Mouse (Mus musculus) hematopoietic stem cell, adult 5-6 weeks (primary cell): ENCODE measurements around the gene Tpm1. TPM values are rescaled to one million over a fixed set of nuclear protein-coding genes. Genes with fewer than 3 reads are reported as not detected.

Experiments
- ATAC-seq, 2 experiments: fragments of 125-278 bp in 1 of 2; replicated peaks in 1 of 2; 2 replicates each; pipeline ENCODE4 v1.8.0; 2016 to 2017; ENCODE audit warnings: inconsistent platforms in 2 of 2, mild to moderate bottlenecking in 2 of 2, moderate number of reproducible peaks in 2 of 2, low read depth in 1 of 2, moderate TSS enrichment in 1 of 2; ENCODE audit not compliant: low FRiP score in 2 of 2, poor library complexity in 2 of 2, severe bottlenecking in 2 of 2, insufficient read depth in 1 of 2, low TSS enrichment in 1 of 2
- total RNA-seq: library from RNA; stranded (forward); fragments of 172-1452, 232-1000 nt; gene quantifications from 2 replicates; pipeline ENCODE4 v1.2.3, GENCODE M21; 2017

Gene Tpm1
- total RNA-seq, 1 experiment from 2014 or later = 91.2 TPM

DNA sequence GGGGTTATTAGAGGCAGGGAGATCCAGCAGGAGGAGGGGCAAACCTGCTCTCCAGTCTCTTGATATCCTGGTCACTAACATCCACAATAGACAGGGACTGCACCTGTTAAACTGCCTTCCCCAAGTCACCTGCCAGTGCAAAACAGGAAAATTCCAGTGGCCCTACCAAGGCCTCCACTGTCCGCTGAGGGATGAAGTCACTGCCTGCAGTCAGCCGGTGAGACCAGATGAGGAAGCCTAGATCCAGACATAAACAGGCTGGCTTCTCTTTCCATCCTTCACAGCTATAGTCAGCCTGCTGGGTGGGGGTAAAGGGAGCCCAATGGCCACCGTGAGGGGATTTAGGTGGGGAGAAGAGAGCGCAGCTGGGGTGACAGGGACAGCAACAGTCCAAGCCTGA lies 45.5 kb downstream of the Tpm1 start:
- ATAC-seq = no peak

DNA sequence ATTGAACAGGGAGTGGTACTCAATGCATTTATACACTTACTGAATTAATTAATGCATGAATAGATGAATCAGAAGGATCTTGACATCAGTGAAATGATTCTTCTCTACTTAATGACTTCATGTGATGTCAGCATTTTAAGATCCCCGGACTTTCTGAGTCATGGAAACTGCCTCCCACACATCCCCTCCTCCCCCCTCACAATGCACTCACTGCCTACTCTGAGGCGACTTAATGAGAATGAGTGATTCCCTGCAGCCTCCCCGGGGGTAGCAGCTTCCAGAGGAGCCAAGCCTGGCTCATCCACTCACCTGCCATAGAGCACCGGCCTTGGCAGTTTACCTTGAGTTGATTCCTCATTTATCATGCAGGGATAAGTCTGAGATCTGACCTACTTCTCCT lies 46.0 kb downstream of the Tpm1 start:
- no peak for ATAC-seq

DNA sequence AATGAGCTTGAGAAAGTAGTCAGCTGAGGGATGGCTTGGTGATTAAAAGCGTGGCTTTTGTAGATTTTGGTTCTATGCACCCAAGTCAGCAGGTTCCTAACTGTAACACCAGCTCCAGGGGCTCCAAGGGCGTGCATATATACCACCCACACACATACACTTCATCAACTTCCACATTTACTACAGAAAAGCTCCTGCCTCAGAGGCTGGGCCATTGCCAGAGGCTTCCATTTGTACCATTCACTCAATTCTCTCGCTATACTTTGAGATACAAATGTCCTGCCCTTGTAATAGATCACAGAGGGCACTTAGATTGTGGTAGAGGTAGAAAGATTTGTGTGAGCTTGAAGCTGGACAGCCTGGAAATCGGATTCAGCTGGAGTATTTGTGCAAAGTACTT lies 47.7 kb downstream of the Tpm1 start:
- ATAC-seq = no peak

DNA sequence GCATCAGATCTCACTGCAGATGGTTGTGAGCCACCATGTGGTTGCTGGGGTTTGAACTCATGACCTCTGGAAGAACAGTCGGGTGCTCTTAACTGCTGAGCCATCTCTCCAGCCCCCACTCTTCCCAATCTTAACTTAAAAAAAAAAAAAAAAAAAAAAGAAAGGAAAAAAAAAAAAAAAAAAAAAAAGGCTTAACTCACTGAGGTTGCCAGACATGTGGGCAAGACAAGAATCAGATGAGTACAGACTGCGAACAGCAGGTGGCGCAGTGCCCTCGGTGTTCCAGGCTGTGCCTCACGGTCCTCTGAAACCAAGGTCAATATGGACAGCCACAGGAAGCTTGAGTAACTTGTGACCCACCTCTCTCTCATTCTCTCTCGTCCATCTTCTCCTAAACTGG lies 48.2 kb downstream of the Tpm1 start:
- ATAC-seq = peak; percentile 78 to 93

DNA sequence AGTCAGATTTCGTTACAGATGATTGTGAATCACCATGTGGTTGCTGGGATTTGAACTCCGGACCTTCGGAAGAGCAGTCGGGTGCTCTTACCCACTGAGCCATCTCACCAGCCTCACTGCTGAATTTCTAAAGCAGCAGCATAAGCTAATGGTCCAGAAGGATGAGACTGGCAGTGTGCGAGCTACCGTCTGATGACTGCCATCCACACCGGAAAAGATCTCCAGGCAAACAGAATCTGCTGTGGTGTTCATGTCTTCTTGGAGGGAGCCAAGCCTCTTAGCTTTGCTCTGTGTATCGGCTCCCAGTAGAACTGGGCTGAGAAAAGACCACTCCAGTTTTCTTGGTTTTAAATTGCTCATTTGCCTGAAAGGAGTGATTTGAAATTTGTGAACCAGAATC lies 49.5 kb downstream of the Tpm1 start:
- no peak for ATAC-seq

DNA sequence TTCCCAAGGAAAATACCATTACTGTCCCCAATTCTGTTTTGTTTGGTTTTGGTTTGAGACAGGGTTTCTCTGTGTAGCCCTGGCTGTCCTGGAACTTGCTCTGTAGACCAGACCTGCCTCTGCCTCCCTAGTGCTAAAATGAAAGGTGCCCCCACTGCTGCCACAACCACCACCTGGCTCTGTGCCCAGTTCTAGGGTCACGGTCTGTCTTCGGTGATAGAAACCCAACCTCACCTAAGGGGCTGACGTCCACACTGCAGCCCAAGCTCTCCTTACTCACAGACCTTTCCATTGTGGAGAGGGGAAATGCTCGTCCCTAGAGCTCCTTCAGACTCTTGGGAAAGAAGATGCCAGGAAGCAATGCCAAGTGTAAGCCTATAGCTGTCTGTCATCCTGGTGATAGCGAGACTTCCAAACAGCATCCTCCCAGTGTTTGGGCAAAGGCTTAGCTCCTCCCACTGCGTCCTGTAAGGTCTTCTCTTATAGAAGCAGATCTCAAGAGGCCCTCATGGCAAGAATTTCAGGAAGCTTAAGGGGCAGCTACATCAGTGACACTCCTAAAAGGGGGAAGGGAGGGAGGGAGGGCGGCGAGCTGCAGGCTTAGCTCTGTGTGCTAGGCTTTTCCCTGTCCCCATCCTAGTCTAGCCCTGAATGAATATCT lies 57.3 kb downstream of the Tpm1 start:
- ATAC-seq = no peak

DNA sequence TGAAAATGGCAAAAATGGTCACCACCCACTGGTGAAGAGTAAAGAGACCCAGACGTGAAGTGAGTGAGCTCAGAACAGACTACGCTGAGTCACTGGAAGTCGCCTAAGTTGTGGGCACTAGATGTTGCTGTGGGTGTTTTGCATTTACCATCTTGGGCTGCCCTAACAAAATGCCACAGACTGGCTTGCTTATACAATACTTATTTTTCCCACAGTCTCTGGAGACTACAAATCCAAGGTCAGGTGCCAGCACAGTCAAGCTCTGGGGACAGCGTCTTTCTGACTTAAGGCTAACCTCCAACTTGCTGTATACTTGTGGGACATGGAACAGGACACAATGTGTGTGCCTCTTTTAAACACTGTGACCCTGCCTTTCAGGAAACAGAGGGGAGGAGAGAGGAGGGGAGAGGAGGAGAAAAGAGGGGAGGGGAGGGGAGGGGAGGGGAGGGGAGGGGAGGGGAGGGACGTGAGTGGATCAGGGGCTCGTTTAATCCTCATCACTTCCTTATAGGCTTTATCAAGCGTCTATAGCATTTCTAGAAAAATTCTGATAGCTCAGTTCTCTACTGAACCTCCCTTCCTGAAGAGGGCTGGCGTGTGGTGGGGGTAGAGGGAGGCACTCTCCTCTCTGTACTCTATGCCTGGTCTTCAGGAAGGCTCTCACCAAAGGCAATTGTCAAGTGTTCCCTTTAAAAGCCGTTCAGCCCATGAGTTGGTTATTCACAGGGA lies 58.0 kb downstream of the Tpm1 start:
- ATAC-seq = peak in 1 of 2 experiments; percentile 20; a peak in 2 of 4 replicates

DNA sequence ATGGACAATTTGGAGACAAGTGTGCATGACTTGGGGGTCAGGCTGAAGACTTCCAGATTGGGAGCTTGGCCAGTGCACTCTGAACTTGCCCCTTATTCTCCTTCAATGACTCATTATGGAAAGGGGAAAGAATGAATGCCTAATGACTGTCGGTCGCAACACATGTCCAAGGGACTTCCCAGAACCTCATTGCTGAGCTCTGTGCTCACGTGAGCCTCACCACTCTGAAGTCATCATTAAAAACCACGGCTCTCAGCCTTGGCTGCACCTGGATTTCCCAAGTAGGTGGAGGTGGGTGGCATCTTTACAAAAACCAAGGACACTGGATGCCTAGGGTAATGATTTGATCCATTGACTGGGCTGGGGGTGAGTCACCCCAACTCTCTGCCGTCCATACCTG lies 59.2 kb downstream of the Tpm1 start:
- ATAC-seq = no peak

DNA sequence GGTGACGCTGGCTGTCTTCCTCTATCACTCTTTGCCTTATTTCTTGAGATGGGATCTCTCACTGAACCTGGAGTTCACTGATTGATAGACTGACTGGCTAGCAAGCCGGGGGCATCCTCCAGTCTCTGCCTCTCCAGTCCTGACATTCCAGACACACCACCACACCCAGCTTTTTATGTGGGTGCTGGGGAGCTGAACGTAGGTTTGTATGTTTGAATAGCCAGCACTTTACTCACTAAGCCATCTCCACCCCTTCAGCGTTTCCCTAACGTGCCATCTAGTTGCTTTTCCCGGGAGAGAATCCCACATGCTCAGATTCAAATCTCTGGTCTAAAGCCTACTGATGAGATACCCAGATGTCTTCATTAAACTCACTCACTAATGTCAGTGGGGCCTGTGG lies 59.6 kb downstream of the Tpm1 start:
- ATAC-seq = no peak

DNA sequence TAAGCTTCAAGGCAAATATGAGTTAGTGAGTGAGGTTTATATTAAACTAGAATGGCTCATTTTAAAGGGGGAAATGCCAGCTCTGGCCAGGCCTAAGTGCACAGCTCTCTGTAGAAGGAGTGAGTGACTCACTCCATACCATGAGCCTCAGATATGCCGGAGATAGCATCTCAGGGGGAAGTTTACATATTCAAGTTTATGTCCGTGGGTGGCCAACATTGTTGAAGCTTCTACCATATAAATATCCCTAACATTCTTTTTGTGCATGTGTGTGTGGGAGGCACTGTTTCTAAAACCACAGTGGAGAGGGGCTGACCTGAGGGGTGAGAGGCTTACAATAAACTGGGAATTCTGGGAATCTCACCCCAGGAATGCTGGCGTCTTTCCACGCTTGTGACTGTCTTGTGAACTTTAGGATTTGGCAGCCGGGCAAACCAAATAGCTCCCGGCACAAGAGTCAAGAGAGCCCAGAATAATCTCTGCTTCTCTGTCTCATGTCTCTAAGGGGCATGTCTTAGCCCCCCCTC lies 60.3 kb downstream of the Tpm1 start:
- ATAC-seq = no peak

DNA sequence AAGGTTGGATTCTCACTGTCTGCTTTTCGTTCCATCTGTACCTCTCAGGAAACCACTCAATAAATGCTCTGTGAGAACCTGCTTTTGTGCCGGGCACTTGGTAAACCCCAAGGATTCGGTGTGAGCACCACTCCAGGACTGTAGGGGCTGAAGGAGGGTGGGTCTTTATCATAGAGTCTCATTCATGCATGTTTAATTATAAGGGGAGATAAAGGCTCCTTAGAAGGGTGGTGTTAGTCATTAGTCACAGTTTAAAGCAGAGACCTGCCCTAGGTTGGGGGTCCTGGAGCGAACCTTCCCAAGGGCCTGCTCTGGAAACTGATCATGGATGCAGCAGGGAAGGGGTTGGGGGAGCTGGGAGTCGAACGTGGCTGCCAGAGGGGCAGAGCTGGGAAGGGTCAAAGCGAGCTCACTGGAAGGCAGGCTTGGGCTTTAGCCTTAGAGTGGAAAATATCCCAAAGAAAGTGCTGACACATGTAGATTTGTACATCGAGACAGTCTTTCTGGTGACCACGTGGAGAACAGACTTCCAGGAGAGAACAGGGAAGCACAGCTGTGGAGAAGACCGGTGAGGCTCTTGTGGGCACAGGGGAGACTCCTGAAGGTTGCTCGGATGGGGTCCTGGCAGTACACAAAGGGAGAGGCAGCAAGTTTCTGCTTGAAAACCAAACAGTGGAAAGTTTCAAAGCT lies 60.9 kb downstream of the Tpm1 start:
- no peak for ATAC-seq

DNA sequence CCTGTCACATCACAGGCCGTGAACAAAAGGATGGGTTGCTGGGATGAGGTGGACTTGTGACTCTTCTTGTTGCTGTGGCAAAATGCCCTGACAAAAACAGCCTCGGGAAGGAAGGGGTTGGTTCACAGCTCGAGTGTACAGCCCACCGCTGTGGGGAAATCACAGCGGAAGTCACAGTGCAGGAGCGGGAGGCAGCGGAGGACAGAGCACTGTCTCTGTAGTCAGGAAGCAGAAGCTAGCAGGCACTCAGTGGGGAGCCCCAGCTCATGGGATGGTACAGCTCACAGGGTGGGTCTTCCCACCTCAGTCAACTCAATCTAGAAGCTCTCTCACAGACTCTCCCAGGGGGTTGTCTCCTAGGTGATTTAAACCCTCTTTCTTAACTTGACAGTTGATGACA lies 63.8 kb downstream of the Tpm1 start:
- no peak for ATAC-seq

DNA sequence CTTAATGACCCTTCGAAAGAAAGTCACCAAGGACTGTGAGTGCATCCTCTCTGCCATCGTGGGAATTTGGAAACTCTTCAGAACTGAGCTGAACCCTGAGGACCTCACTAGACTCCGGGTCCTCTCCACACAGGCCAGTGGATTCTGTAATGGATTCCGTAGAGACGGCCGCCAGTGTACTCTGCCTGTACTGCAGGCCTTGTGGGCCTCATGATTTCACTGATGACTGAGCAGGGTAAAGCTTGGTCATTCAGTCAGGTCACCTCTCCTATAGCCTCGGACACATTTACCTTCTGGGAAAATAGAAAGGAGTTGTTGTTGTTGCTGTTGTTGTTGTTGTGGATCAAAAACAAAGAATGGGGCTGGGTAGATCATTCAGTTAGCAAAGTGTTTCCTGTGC lies 67.1 kb downstream of the Tpm1 start:
- ATAC-seq = no peak

DNA sequence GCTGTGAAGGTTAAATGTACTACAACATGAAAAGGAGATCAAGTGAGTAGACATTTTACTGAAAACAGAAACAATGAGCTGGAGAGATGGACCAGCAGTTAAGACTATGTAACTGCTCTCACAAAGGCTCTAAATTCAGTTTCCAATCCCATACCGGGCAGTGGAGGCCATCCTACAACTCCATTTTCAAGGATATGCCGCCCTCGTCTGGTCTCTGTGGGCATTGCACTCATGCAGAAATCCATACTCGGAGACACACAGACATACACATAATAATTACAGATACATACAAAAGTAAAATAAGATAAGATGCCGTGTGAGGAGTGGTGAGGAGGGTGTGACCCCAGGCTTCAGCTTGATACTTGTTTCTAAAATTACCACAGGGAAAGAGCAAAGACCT lies 68.7 kb downstream of the Tpm1 start:
- ATAC-seq = peak; percentile 70 to 81

DNA sequence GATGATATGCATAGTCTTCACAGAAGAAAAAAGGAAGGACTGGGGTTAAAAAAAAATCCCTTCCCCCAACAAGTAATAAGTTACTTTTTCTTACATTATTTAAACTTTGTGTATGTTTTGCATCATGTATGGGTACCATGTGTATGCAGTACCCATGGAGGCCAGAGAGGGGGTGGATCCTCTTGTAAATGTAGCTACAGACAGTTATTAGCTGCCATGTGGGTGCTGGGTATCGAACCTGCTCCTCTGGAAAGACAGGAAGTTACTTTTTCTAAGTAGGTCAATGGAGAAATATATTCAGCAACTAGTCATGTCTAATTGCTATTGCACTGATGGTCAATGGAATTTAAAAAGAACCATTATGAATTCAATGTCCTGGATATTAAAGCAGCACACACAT lies 70.7 kb downstream of the Tpm1 start:
- ATAC-seq = no peak

DNA sequence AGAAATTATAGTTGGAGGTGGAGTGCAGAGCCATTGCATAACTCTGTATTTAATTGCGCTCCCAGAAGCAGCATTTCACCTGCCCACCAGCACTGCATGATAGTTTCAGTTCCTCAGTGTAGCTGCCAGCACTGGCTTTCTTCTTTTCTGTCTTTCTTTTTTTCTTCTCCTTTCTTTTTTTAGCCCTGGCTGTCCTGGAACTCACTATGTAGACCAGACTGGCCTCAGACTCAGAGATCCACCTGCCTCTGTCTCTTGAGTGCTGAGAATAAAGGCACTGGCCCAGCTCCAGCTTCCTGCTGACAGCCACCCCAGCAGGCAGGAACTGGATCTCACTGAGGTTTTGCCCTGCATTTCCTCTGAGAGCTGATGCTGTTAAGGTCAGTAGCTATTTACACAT lies 71.2 kb downstream of the Tpm1 start:
- no peak for ATAC-seq

DNA sequence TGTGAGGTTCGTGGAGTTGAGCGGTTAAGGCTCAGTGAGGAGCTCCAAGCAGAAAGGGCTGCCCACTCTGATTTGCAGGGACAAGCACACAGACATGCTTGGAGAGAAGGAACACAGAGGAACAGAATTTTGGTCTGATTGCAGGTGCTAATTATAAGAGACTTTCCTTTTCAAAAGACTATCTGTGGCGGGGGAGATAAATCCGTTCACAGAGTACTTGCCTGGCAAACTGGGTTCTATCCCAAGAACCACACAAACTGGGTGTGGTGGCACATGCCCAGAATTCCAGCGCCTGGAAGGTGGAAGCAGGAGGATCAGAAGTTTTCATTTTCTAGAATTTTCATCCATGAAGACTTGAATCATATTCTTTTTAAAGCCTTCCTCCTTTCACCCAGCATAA lies 72.1 kb downstream of the Tpm1 start:
- ATAC-seq = no peak

DNA sequence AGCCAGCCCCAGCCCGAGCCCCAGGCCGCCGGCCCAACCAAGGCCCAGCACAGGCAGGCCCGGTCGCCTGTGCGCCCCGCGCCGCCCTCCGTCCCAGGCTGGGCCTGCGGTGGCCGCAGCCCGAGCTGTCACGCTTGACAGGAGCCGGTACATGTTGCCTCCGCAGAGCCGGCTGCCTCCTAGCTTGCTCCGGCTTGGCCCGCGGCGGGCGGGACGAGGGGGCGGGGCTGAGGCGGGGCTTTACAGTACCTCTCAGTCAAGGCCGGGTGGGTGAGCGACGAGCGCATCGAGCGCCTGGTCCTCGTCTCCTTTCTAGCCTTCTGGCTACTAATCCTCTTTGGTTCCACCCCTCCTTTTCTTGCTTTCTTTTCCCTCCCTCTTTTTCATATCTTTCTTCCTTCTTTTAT lies 74.0 kb downstream of the Tpm1 start, which contains the start of gene Lactb:
Gene Lactb (minus strand): TSS at position 246 of the 407 bp plus-strand sequence.
- peak; percentile 63 to 79 for ATAC-seq
